Mouse (Mus musculus): ENCODE data around the gene Kif26b.

GRCm38 (mm10) chr1:178958641-178959040 is 429.7 kb downstream of the Kif26b start:
- TF ChIP-seq CTCF (IDR thresholded peaks at IDR 0.05; ENCODE audit: borderline replicate concordance, control insufficient read depth, extremely low read depth, insufficient read depth, low read length, poor library complexity), result no peak
- TF ChIP-seq POLR2A (IDR thresholded peaks at IDR 0.05; ENCODE audit: control insufficient read depth, extremely low read depth, insufficient read depth, low read length, poor library complexity), result no peak
